Mouse (Mus musculus): ENCODE results near the gene Eif4g3. TPM values are rescaled to one million over a fixed set of nuclear protein-coding genes. Genes with fewer than 3 reads are reported as not detected.
A peak's percentile ranks its signal among the peaks of the same experiment; 100 is the strongest.

Eif4g3 gene
- total RNA-seq (2014; fragmentation: Nextera tagmentation) (77.8 and 97.9 TPM in 2 replicates), total RNA-seq (2017) (24.7 and 25.5 TPM in 2 replicates), polyA plus RNA-seq (2012) (72.3 and 85.9 TPM in 2 replicates)

GRCm38 (mm10) chr4:137992890-137993289 is at the start of gene Eif4g3:
Gene Eif4g3 (plus strand): TSS chr4:137993022.
- H3K4me3 ChIP-seq (ENCODE audit: low read depth, low read length) = peak within 1 kb of the TSS; percentile 81

GRCm38 (mm10) chr4:137943540-137943939 is 49.3 kb upstream of the Eif4g3 start:
- H3K9me3 ChIP-seq (replicated peaks) = no peaks in the 10 kb centered on the region
- H3K4me3 ChIP-seq (ENCODE audit: low read depth, low read length) = no peak overlapping the region
- H3K27me3 ChIP-seq (ENCODE audit: insufficient read depth, low read length) = peaks cover 8% of the 10 kb centered on the region
- no peaks in the 10 kb centered on the region for H3K4me1 ChIP-seq (ENCODE audit: insufficient read depth, low read depth, low read length)
- no peaks in the 10 kb centered on the region for H3K36me3 ChIP-seq (replicated peaks)
- TF ChIP-seq POLR2AphosphoS5 (IDR thresholded peaks at IDR 0.05; ENCODE audit: insufficient replicate concordance, low read depth, low read length) = no peak
- no peak for TF ChIP-seq GATA1 (IDR thresholded peaks at IDR 0.05; ENCODE audit: borderline replicate concordance, low read length)
- no peak for TF ChIP-seq TAL1 (conservative IDR thresholded peaks at IDR 0.05; ENCODE audit: low read depth, low read length)
- TF ChIP-seq GATA2 (IDR thresholded peaks at IDR 0.05; ENCODE audit: borderline replicate concordance, low read depth, low read length) = no peak
- no peak for TF ChIP-seq CTCF (IDR thresholded peaks at IDR 0.05; ENCODE audit: low read depth, low read length)
- ATAC-seq (ENCODE audit: extremely low read depth, insufficient number of reproducible peaks, low FRiP score, poor library complexity, severe bottlenecking) = no peak
- DNase-seq (ENCODE audit: low spot score) = no peak

More at GRCm38 (mm10) chr4:137992890-137993289, at the start of gene Eif4g3:
- Histone ChIP-seq H3K4me1 (ENCODE audit: insufficient read depth, low read depth, low read length) (peaks cover 36% of the 10 kb centered on the region), H3K9me3 (replicated peaks) (peaks cover 3% of the 10 kb centered on the region; the same call in 1 of the 2 replicates), H3K36me3 (replicated peaks) (peaks cover 27% of the 10 kb centered on the region), H3K27me3 (ENCODE audit: insufficient read depth, low read length) (peaks cover 46% of the 10 kb centered on the region)
- ATAC-seq (ENCODE audit: extremely low read depth, insufficient number of reproducible peaks, low FRiP score, poor library complexity, severe bottlenecking) = no peak
- TF ChIP-seq POLR2AphosphoS5 (IDR thresholded peaks at IDR 0.05; ENCODE audit: insufficient replicate concordance, low read depth, low read length) (no peak), GATA1 (IDR thresholded peaks at IDR 0.05; ENCODE audit: borderline replicate concordance, low read length) (no peak), TAL1 (conservative IDR thresholded peaks at IDR 0.05; ENCODE audit: low read depth, low read length) (no peak), CTCF (IDR thresholded peaks at IDR 0.05; ENCODE audit: low read depth, low read length) (no peak)
- no peak for DNase-seq (ENCODE audit: low spot score)

GRCm38 (mm10) chr4:137945376-137945775 is 47.4 kb upstream of the Eif4g3 start:
- Histone ChIP-seq H3K9me3 (replicated peaks) (no peaks in the 10 kb centered on the region), H3K4me1 (ENCODE audit: insufficient read depth, low read depth, low read length) (no peaks in the 10 kb centered on the region), H3K4me3 (ENCODE audit: low read depth, low read length) (no peak overlapping the region), H3K27me3 (ENCODE audit: insufficient read depth, low read length) (peaks cover 20% of the 10 kb centered on the region), H3K36me3 (replicated peaks) (no peaks in the 10 kb centered on the region)
- TF ChIP-seq CTCF (IDR thresholded peaks at IDR 0.05; ENCODE audit: low read depth, low read length) (no peak), GATA1 (IDR thresholded peaks at IDR 0.05; ENCODE audit: borderline replicate concordance, low read length) (no peak), TAL1 (conservative IDR thresholded peaks at IDR 0.05; ENCODE audit: low read depth, low read length) (no peak), POLR2AphosphoS5 (IDR thresholded peaks at IDR 0.05; ENCODE audit: insufficient replicate concordance, low read depth, low read length) (no peak), GATA2 (IDR thresholded peaks at IDR 0.05; ENCODE audit: borderline replicate concordance, low read depth, low read length) (no peak)
- DNase-seq (ENCODE audit: low spot score) (no peak), ATAC-seq (ENCODE audit: extremely low read depth, insufficient number of reproducible peaks, low FRiP score, poor library complexity, severe bottlenecking) (no peak)

- Histone ChIP-seq H3K9me3 (replicated peaks) (no peaks in the 10 kb centered on the region), H3K36me3 (replicated peaks) (no peaks in the 10 kb centered on the region), H3K4me1 (ENCODE audit: insufficient read depth, low read depth, low read length) (no peaks in the 10 kb centered on the region), H3K4me3 (ENCODE audit: low read depth, low read length) (no peak overlapping the region), H3K27me3 (ENCODE audit: insufficient read depth, low read length) (peaks cover 21% of the 10 kb centered on the region)
- TF ChIP-seq POLR2AphosphoS5 (IDR thresholded peaks at IDR 0.05; ENCODE audit: insufficient replicate concordance, low read depth, low read length) = no peak
- no peak for TF ChIP-seq GATA1 (IDR thresholded peaks at IDR 0.05; ENCODE audit: borderline replicate concordance, low read length)
- TF ChIP-seq GATA2 (IDR thresholded peaks at IDR 0.05; ENCODE audit: borderline replicate concordance, low read depth, low read length) = no peak
- TF ChIP-seq TAL1 (conservative IDR thresholded peaks at IDR 0.05; ENCODE audit: low read depth, low read length) = no peak
- no peak for TF ChIP-seq CTCF (IDR thresholded peaks at IDR 0.05; ENCODE audit: low read depth, low read length)
- no peak for ATAC-seq (ENCODE audit: extremely low read depth, insufficient number of reproducible peaks, low FRiP score, poor library complexity, severe bottlenecking)
- no peak for DNase-seq (ENCODE audit: low spot score)
These were observed 46.4 kb upstream of the Eif4g3 start for GRCm38 (mm10) chr4:137946419-137946818.

DNA sequence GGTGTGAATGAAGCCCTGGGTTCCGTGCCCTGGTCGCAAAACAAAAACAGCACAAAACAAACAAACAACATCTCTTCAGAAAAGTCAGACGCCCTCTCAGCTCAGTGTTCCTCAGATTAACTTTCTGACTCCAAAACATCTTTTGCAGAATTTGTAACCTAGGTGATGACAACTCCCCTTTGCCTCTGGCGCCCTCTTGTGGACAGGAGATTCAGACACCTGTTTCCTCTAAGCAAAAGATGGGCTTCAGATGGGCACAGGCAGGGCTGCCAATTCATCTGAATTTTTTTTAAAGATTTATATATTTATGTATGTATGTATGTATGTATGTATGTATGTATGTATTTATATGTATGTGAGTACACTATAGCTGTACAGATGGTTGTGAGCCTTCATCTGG is 40.0 kb upstream of the Eif4g3 start:
- no peak for ATAC-seq (ENCODE audit: extremely low read depth, insufficient number of reproducible peaks, low FRiP score, poor library complexity, severe bottlenecking)
- DNase-seq (ENCODE audit: low spot score) = no peak
- H3K4me1 ChIP-seq (ENCODE audit: insufficient read depth, low read depth, low read length) = peaks cover 3% of the 10 kb centered on the region; the same call in 1 of the 2 replicates
- no peaks in the 10 kb centered on the region for H3K9me3 ChIP-seq (replicated peaks)
- peaks cover 20% of the 10 kb centered on the region for H3K27me3 ChIP-seq (ENCODE audit: insufficient read depth, low read length)
- H3K4me3 ChIP-seq (ENCODE audit: low read depth, low read length) = no peak overlapping the region
- H3K36me3 ChIP-seq (replicated peaks) = no peaks in the 10 kb centered on the region
- TF ChIP-seq CTCF (IDR thresholded peaks at IDR 0.05; ENCODE audit: low read depth, low read length) (peak; percentile 24; the same call in 1 of the 2 replicates), TAL1 (conservative IDR thresholded peaks at IDR 0.05; ENCODE audit: low read depth, low read length) (no peak)

GRCm38 (mm10) chr4:137954184-137954583 is 38.6 kb upstream of the Eif4g3 start:
- DNase-seq (ENCODE audit: low spot score) = no peak
- peaks cover 3% of the 10 kb centered on the region; the same call in 1 of the 2 replicates for H3K4me1 ChIP-seq (ENCODE audit: insufficient read depth, low read depth, low read length)
- H3K27me3 ChIP-seq (ENCODE audit: insufficient read depth, low read length) = peaks cover 16% of the 10 kb centered on the region
- no peaks in the 10 kb centered on the region for H3K9me3 ChIP-seq (replicated peaks)
- TF ChIP-seq GATA2 (IDR thresholded peaks at IDR 0.05; ENCODE audit: borderline replicate concordance, low read depth, low read length) (no peak), GATA1 (IDR thresholded peaks at IDR 0.05; ENCODE audit: borderline replicate concordance, low read length) (no peak), POLR2AphosphoS5 (IDR thresholded peaks at IDR 0.05; ENCODE audit: insufficient replicate concordance, low read depth, low read length) (no peak), TAL1 (conservative IDR thresholded peaks at IDR 0.05; ENCODE audit: low read depth, low read length) (no peak), CTCF (IDR thresholded peaks at IDR 0.05; ENCODE audit: low read depth, low read length) (no peak)
- no peak overlapping the region for H3K4me3 ChIP-seq (ENCODE audit: low read depth, low read length)
- ATAC-seq (ENCODE audit: extremely low read depth, insufficient number of reproducible peaks, low FRiP score, poor library complexity, severe bottlenecking) = no peak
- H3K36me3 ChIP-seq (replicated peaks) = no peaks in the 10 kb centered on the region
